Mouse (Mus musculus) heart, embryonic 10.5 days (tissue): ENCODE results near the gene D6Ertd527e. TPM values are rescaled to one million over a fixed set of nuclear protein-coding genes. Genes with fewer than 3 reads are reported as not detected.

ENCODE experiments used
- polyA plus RNA-seq: library from polyadenylated mRNA; unstranded; fragments of >200 nt; fragmentation: Nextera tagmentation; extraction: Ambion mirVana; gene quantifications from 2 replicates; pipeline ENCODE4 v1.2.1, GENCODE M21; 2016

The D6Ertd527e gene
- polyA plus RNA-seq, 1 experiment from 2014 or later = not detected

Other genes starting within 250 kb of the D6Ertd527e start
- gene Nfu1, start 95.5 kb upstream of the D6Ertd527e start, polyA plus RNA-seq = 107 and 111 TPM in 2 replicates
- gene Gfpt1, start 61.9 kb upstream of the D6Ertd527e start, polyA plus RNA-seq = 15.8 and 18.6 TPM in 2 replicates
- gene Antxr1, start 231.1 kb downstream of the D6Ertd527e start, polyA plus RNA-seq = 1.8 and 3.8 TPM in 2 replicates
- gene Gkn1, start 246.2 kb downstream of the D6Ertd527e start, polyA plus RNA-seq = not detected in 2 replicates